Mouse (Mus musculus) megakaryocyte, embryonic 14.5 days (primary cell): ENCODE measurements around the gene Gm2663.

Source experiments
- FLI1 ChIP-seq: IDR thresholded peaks from 2 replicates; pipeline ENCODE4 v1.6.1; 2012; ENCODE audit warnings: low read length, inconsistent platforms, mixed read lengths
- GATA1 ChIP-seq: IDR thresholded peaks from 3 replicates; pipeline ENCODE4 v1.6.1; 2012; ENCODE audit warnings: mixed read lengths, low read length, inconsistent platforms, borderline replicate concordance

DNA sequence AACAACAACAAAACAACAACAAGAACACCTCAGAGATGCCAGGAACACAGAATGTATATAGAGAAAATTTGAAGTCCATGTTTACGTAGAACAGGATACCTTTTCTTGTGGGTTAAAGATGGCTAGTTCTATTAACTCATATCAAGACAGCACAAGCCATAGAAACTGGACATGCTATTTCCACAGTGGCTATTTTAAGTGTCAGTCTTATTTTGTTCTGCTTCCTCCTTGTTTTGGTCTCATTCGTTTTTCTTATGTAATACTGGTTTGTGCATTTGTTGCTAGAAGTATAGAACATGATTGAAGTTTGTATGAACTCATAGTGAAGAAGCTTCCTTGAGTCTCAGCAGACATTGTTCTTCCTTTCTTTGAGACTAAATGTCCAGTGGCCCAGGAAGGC is 19.9 kb upstream of the Gm2663 start:
- TF ChIP-seq GATA1 = no peak
- no peak for TF ChIP-seq FLI1
